In the genomic region with DNA sequence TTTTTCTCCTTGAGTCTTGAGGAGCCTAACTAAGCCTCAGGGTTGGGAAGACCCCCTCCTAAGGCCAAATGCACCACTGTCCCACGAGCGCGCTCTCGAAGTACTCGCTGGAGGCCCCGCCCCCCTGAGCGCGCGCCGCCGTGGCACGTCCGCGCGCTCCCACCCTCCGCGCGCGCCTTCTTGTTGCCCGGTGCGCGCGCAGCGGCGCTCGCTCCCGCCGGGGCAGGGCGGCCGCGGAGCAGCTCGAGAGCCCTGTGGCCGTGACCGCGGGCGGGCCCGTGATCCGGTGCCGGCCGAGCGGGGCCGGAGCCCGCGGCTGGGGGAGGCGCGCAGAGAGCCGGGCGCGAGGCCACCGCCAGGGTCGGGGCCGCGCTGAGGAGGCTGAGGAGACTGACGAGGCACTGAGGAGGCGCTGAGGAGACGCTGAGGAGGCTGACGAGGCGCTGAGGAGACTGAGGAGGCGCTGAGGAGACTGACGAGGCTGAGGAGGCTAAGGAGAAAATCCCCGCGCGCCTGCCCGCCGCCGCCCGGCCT, we compare ENCODE assay signal across 8 mouse cellular contexts. TPM values are rescaled to one million over a fixed set of nuclear protein-coding genes. Genes with fewer than 3 reads are reported as not detected.
DNase-seq lines count a peak whose midpoint lies in the region; ATAC-seq and TF ChIP-seq lines count a peak whose summit lies in the region.

TSS of gene Dip2c (plus strand) at position 207 of the 534 bp plus-strand sequence.

- H3K4me2 ChIP-seq in embryonic facial prominence, embryonic 15.5 days (replicated peaks): peak within 1 kb of the TSS; percentile 78
- peak within 1 kb of the TSS; percentile 68 for H3K4me2 ChIP-seq in heart, embryonic 12.5 days
- H3K4me2 ChIP-seq in kidney, embryonic 16.5 days (replicated peaks; ENCODE audit: low read depth, low read length): peak within 1 kb of the TSS; percentile 95
- peak within 1 kb of the TSS; percentile 79 for H3K4me2 ChIP-seq in myocyte (ENCODE audit: low read depth)

- H3K4me1 ChIP-seq in embryonic facial prominence, embryonic 15.5 days: peaks cover 14% of the 10 kb centered on the region
- peaks cover 14% of the 10 kb centered on the region for H3K4me1 ChIP-seq in heart, embryonic 12.5 days (replicated peaks)
- H3K4me1 ChIP-seq in kidney, embryonic 16.5 days (ENCODE audit: insufficient read depth, low read length): peaks cover 14% of the 10 kb centered on the region

- H3K36me3 ChIP-seq in embryonic facial prominence, embryonic 15.5 days: no peaks in the 10 kb centered on the region
- no peaks in the 10 kb centered on the region for H3K36me3 ChIP-seq in heart, embryonic 12.5 days
- H3K36me3 ChIP-seq in kidney, embryonic 16.5 days (ENCODE audit: insufficient read depth, low read length): no peaks in the 10 kb centered on the region
- no peaks in the 10 kb centered on the region for H3K36me3 ChIP-seq in myocyte (ENCODE audit: control insufficient read depth, insufficient read depth)

- H3ac ChIP-seq in myocyte (ENCODE audit: control insufficient read depth, insufficient read length): peak within 1 kb of the TSS; percentile 83

- peak within 1 kb of the TSS; percentile 98 for H3K27ac ChIP-seq in embryonic facial prominence, embryonic 15.5 days (replicated peaks)
- H3K27ac ChIP-seq in heart, embryonic 12.5 days (ENCODE audit: poor library complexity, severe bottlenecking): peak within 1 kb of the TSS; percentile 91
- peak within 1 kb of the TSS; percentile 98 for H3K27ac ChIP-seq in kidney, embryonic 16.5 days (ENCODE audit: low read length)

- H3K27me3 ChIP-seq in embryonic facial prominence, embryonic 15.5 days: no peaks in the 10 kb centered on the region
- H3K27me3 ChIP-seq in heart, embryonic 12.5 days (replicated peaks): no peaks in the 10 kb centered on the region
- H3K27me3 ChIP-seq in kidney, embryonic 16.5 days (ENCODE audit: insufficient read depth, low read length): no peaks in the 10 kb centered on the region
- no peaks in the 10 kb centered on the region for H3K27me3 ChIP-seq in myocyte (ENCODE audit: control insufficient read depth, insufficient read depth, insufficient read length)

- no peaks in the 10 kb centered on the region for H3K9me3 ChIP-seq in embryonic facial prominence, embryonic 15.5 days (replicated peaks)
- no peaks in the 10 kb centered on the region for H3K9me3 ChIP-seq in heart, embryonic 12.5 days (replicated peaks)
- no peaks in the 10 kb centered on the region for H3K9me3 ChIP-seq in kidney, embryonic 16.5 days (ENCODE audit: low read length)

- H3K4me3 ChIP-seq in embryonic facial prominence, embryonic 15.5 days (replicated peaks): peak within 1 kb of the TSS; percentile 74
- peak within 1 kb of the TSS; percentile 86 for H3K4me3 ChIP-seq in heart, embryonic 12.5 days
- H3K4me3 ChIP-seq in kidney, embryonic 16.5 days (ENCODE audit: low read length): peak within 1 kb of the TSS; percentile 93
- peak within 1 kb of the TSS; percentile 66 for H3K4me3 ChIP-seq in myocyte

- under 1% methylated on average over 67 of the region's 67 CpGs for WGBS in embryonic facial prominence, embryonic 15.5 days
- 2% methylated on average over 61 of the region's 67 CpGs for WGBS in heart, embryonic 12.5 days
- under 1% methylated on average over 56 of the region's 67 CpGs for WGBS in kidney, embryonic 16.5 days

- peak within 1 kb of the TSS; percentile 76 for H3K9ac ChIP-seq in embryonic facial prominence, embryonic 15.5 days
- H3K9ac ChIP-seq in heart, embryonic 12.5 days: peak within 1 kb of the TSS; percentile 87
- H3K9ac ChIP-seq in kidney, embryonic 16.5 days (replicated peaks; ENCODE audit: low read length): peak within 1 kb of the TSS; percentile 97

- H3K79me2 ChIP-seq in myocyte (ENCODE audit: control insufficient read depth, insufficient read depth): peaks cover 42% of the 10 kb centered on the region

- no peak for ATAC-seq in monocyte, adult 5-6 weeks (replicated peaks; ENCODE audit: insufficient number of reproducible peaks, low FRiP score, low TSS enrichment, poor library complexity, severe bottlenecking)
- ATAC-seq in embryonic facial prominence, embryonic 15.5 days (ENCODE audit: insufficient number of reproducible peaks, low FRiP score, low TSS enrichment, low read depth): peak; percentile 93
- ATAC-seq in heart, embryonic 12.5 days (ENCODE audit: insufficient number of reproducible peaks, low FRiP score): peak; percentile 92
- peak; percentile 96 for ATAC-seq in kidney, embryonic 16.5 days (ENCODE audit: low FRiP score, low TSS enrichment)

- peak; percentile 13 to 28 for DNase-seq in monocyte, adult 2 months (ENCODE audit: low read depth in 1 of 2, low spot score in 2 of 2)
- DNase-seq in liver: peak; percentile 73
- DNase-seq in spleen, postnatal 4 days (ENCODE audit: low spot score in 2 of 2): peak; percentile 66 to 85

- TF ChIP-seq POLR2A in myocyte (IDR thresholded peaks at IDR 0.05; ENCODE audit: insufficient read length, low read depth): peak; percentile 73

TF ChIP-seq in myocyte, 11 proteins besides CTCF, POLR2A, EP300 and RAD21:
- TF ChIP-seq MYOG (IDR thresholded peaks at IDR 0.05; ENCODE audit: control insufficient read depth in 1 of 3, insufficient read depth in 1 of 3, insufficient read length in 2 of 3, low read depth in 2 of 3) (peak in 1 of 3 experiments; percentile 28), SRF (IDR thresholded peaks at IDR 0.05; ENCODE audit: control insufficient read depth, insufficient read length, low read depth) (no peak), MYOD1 (IDR thresholded peaks at IDR 0.05; ENCODE audit: control insufficient read depth in 1 of 3, insufficient read length in 2 of 3, low read depth in 2 of 3) (peak in 1 of 3 experiments; percentile 26)

RNA-seq across cellular contexts. Expression of gene Dip2c, which starts in this region (rescaled TPM):
- 0.49 to 2.2 TPM (median 1.3 TPM) in 3 replicates for total RNA-seq in monocyte, adult 5-6 weeks (2017)
- 6.3 and 6.4 TPM in 2 replicates for polyA plus RNA-seq in embryonic facial prominence, embryonic 15.5 days (2015; fragmentation: Nextera tagmentation; extraction: Ambion mirVana)
- polyA plus RNA-seq in heart, embryonic 12.5 days (2016; fragmentation: Nextera tagmentation; extraction: Ambion mirVana): 7.9 and 8.4 TPM in 2 replicates
- 4.3 and 4.6 TPM in 2 replicates for polyA plus RNA-seq in kidney, embryonic 16.5 days (2015; fragmentation: Nextera tagmentation; extraction: Ambion mirVana)
- 17.8 TPM for polyA plus RNA-seq in myocyte (2012; fragmentation: generic; extraction: Trizol)

Comparison
In these comparisons a context has a peak if more than half of its experiments do, and no peak if none do; other contexts are left out.
1. DNase-seq: peak in every context shown above with its lines; median percentile 76 in spleen, postnatal 4 days; 73 in liver; 20 in monocyte, adult 2 months.